Mouse (Mus musculus) kidney, adult 2 months (tissue): ENCODE data around the gene Tpm3.

Experiments used
- CTCF ChIP-seq: fragments of 200-500 bp; conservative IDR thresholded peaks from 2 replicates; pipeline ENCODE4 v1.5.1; 2011; ENCODE audit warnings: low read depth, mild to moderate bottlenecking, control low read depth, low read length, moderate library complexity, mixed read lengths; ENCODE audit not compliant: insufficient read depth, insufficient read length
- POLR2A ChIP-seq: fragments of 200-500 bp; IDR thresholded peaks from one replicate; pipeline ENCODE4 v1.6.1; 2011; ENCODE audit warnings: low read depth, low read length, control low read depth

DNA sequence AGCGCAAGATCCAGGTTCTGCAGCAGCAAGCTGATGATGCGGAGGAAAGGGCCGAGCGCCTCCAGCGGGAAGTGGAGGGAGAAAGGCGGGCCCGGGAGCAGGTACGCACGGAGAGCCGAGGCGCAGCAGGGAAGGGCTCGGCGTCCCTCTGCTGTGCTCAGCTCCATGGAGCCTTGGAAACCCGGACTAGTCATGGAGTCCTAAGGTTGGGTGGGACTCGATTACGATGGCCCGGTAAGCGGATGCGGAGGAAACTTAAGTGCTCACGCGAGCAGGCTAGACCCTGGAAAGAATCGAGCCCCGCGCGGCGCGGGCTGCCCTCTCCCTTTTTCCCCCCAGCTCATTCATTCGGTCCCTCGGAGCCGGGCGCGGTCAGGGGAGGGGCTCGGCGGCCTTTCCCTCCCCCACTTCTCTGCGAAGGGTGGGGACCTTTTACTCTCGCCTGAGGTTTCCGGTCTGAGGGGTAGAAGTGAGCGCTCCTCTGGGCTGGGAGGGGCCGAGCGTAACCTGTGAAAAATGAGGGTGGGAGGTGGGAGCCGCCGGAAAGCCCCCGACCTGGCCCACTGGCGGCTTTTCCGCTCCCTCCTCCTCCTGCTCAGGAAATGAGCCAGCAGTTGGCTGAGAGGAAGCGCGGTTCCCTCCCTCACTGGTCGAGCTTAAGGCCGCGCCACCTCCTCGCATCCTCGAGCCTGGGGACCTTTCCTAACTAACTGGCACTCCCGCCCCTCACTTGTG is 7.5 kb downstream of the Tpm3 start:
- TF ChIP-seq CTCF (no peak), POLR2A (no peak)
